Mouse (Mus musculus): ENCODE data around the gene Pla2g10. TPM values are rescaled to one million over a fixed set of nuclear protein-coding genes. Genes with fewer than 3 reads are reported as not detected.
"Not testable (repeated sequence)": the region's sequence is repeated elsewhere in the genome, so short reads cannot be mapped to it uniquely, and the experiment has no call there.

Pla2g10 gene
- polyA plus RNA-seq, 1 experiment from 2014 or later, result 0.51 TPM

DNA sequence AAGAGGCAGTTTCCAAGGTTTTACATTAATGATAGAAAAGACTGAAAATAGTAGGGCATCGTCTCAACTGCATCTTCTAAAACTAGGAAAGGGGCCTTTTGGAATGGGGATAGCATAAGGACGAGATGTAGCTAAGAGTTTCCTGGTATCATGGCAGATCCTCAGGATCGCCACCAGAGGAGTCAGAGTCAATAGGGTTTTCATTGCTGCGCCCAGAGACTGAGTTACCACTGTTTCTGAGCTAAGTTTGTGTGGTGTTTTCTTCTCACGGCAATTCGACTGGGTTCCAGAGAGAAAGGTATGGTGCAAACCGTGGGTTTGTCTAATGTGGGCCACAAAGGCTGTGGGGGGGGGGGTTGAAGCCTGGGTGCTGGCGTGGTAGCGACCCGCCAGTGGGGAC is 26.1 kb downstream of the Pla2g10 start:
- no peak for ATAC-seq
- H3K9me3 ChIP-seq (ENCODE audit: control insufficient read depth, low read length), result no peaks in the 10 kb centered on the region
- H3K27me3 ChIP-seq (replicated peaks; ENCODE audit: control insufficient read depth, insufficient read depth, low read length), result no peaks in the 10 kb centered on the region
- H3K4me3 ChIP-seq (ENCODE audit: low read length), result no peak overlapping the region
- H3K9ac ChIP-seq (ENCODE audit: low read depth, low read length), result no peak overlapping the region
- WGBS, result 95% methylated on average over 10 of the region's 10 CpGs
- no peak overlapping the region for H3K27ac ChIP-seq (ENCODE audit: low read depth, low read length)
- H3K4me2 ChIP-seq (ENCODE audit: low read length), result no peak overlapping the region
- H3K36me3 ChIP-seq (ENCODE audit: control insufficient read depth, insufficient read depth, low read length), result peaks cover 5% of the 10 kb centered on the region; the same call in 1 of the 2 replicates
- no peaks in the 10 kb centered on the region for H3K4me1 ChIP-seq (ENCODE audit: control insufficient read depth, insufficient read depth, low read depth, low read length)

- WGBS, result 99% methylated on average over 7 of the region's 7 CpGs
- H3K9me3 ChIP-seq (ENCODE audit: control insufficient read depth, low read length), result no peaks in the 10 kb centered on the region
Observed at GRCm38 (mm10) chr16:13702184-13702583, 28.6 kb downstream of the Pla2g10 start.

GRCm38 (mm10) chr16:13698998-13699397 is 31.8 kb downstream of the Pla2g10 start:
- no peak for ATAC-seq
- H3K4me1 ChIP-seq (ENCODE audit: control insufficient read depth, insufficient read depth, low read depth, low read length), result no peaks in the 10 kb centered on the region

More at GRCm38 (mm10) chr16:13702184-13702583, 28.6 kb downstream of the Pla2g10 start:
- Histone ChIP-seq H3K4me2 (ENCODE audit: low read length) (no peak overlapping the region), H3K4me3 (ENCODE audit: low read length) (no peak overlapping the region), H3K27ac (ENCODE audit: low read depth, low read length) (no peak overlapping the region), H3K4me1 (ENCODE audit: control insufficient read depth, insufficient read depth, low read depth, low read length) (no peaks in the 10 kb centered on the region), H3K27me3 (replicated peaks; ENCODE audit: control insufficient read depth, insufficient read depth, low read length) (no peaks in the 10 kb centered on the region), H3K9ac (ENCODE audit: low read depth, low read length) (no peak overlapping the region), H3K36me3 (ENCODE audit: control insufficient read depth, insufficient read depth, low read length) (peaks cover 20% of the 10 kb centered on the region)
- ATAC-seq, result no peak

DNA sequence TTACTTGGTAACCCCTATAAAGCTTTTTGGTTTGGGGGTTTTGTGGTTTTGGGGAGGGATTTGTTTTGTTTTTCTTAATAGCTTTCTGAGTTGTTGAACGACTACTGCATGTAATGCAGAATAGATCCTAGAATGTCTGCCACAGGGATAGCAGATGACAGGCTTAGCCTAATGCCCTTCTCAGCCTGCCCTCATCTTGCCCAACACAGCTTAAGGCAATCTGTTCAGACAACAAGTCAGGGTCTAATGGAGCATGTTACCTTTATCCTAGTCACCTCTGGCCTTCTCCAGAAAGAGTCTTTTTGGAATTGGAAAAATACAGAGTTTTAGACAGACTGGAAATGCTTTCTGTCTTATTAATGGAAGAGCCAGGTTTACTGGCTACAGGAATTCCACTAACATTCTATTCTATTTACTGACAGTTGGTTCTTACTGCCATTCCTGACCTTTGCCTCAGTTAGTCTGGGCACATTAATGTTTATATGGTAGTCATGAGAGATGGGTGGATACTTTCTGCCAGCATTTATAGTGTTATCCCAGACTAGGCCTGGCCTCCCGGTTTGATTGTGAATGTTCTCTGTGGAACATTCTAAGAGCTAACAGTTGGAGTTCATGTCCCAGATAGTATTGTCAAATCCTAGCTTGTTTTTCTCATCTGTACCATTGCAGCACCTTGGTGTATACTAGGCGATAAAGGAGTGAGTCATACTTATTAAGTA is 52.0 kb downstream of the Pla2g10 start:
- Histone ChIP-seq H3K36me3 (ENCODE audit: control insufficient read depth, insufficient read depth, low read length) (peaks cover 7% of the 10 kb centered on the region; the same call in 1 of the 2 replicates), H3K4me2 (ENCODE audit: low read length) (no peak overlapping the region), H3K9ac (ENCODE audit: low read depth, low read length) (no peak overlapping the region), H3K9me3 (ENCODE audit: control insufficient read depth, low read length) (no peaks in the 10 kb centered on the region), H3K4me1 (ENCODE audit: control insufficient read depth, insufficient read depth, low read depth, low read length) (no peaks in the 10 kb centered on the region), H3K27ac (ENCODE audit: low read depth, low read length) (no peak overlapping the region), H3K27me3 (replicated peaks; ENCODE audit: control insufficient read depth, insufficient read depth, low read length) (no peaks in the 10 kb centered on the region), H3K4me3 (ENCODE audit: low read length) (no peak overlapping the region)
- ATAC-seq, result no peak
- WGBS, result 88% methylated on average over 3 of the region's 3 CpGs

More at GRCm38 (mm10) chr16:13698998-13699397, 31.8 kb downstream of the Pla2g10 start:
- Histone ChIP-seq H3K27me3 (replicated peaks; ENCODE audit: control insufficient read depth, insufficient read depth, low read length) (no peaks in the 10 kb centered on the region), H3K27ac (ENCODE audit: low read depth, low read length) (no peak overlapping the region), H3K4me2 (ENCODE audit: low read length) (no peak overlapping the region), H3K9ac (ENCODE audit: low read depth, low read length) (no peak overlapping the region), H3K4me3 (ENCODE audit: low read length) (no peak overlapping the region), H3K36me3 (ENCODE audit: control insufficient read depth, insufficient read depth, low read length) (peaks cover 27% of the 10 kb centered on the region), H3K9me3 (ENCODE audit: control insufficient read depth, low read length) (no peaks in the 10 kb centered on the region)
- WGBS, result 90% methylated on average over 7 of the region's 7 CpGs

GRCm38 (mm10) chr16:13674511-13674910 is 56.3 kb downstream of the Pla2g10 start:
- 90% methylated on average over 3 of the region's 3 CpGs for WGBS
- ATAC-seq, result no peak

DNA sequence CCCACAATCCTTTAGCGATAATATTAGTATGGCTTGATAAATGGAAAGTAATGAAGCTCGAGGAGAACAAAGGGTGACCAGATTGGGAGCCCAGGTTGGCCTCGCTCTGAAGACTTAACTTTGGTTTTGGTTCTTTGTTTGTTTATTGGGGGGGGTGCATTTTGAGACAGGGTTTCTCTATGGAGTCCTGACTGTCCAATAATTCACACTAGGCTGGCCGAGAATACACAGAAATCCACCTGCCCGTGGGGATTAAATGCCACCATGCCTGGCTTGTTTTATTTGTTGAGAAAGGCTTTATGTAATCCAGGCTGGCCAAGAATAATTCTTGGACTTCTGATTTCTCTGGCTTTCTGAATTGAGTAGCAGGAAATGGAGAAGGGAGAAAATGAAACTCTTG is 57.7 kb downstream of the Pla2g10 start:
- WGBS, result 77% methylated on average over 5 of the region's 5 CpGs
- ATAC-seq, result no peak
- H3K9me3 ChIP-seq (ENCODE audit: control insufficient read depth, low read length), result no peaks in the 10 kb centered on the region
- H3K27me3 ChIP-seq (replicated peaks; ENCODE audit: control insufficient read depth, insufficient read depth, low read length), result no peaks in the 10 kb centered on the region
- peak overlapping the region; percentile 83; the same call in 1 of the 2 replicates for H3K4me3 ChIP-seq (ENCODE audit: low read length)
- peak overlapping the region; percentile 89 for H3K4me2 ChIP-seq (ENCODE audit: low read length)
- H3K27ac ChIP-seq (ENCODE audit: low read depth, low read length), result no peak overlapping the region
- no peak overlapping the region for H3K9ac ChIP-seq (ENCODE audit: low read depth, low read length)
- peaks cover 9% of the 10 kb centered on the region for H3K4me1 ChIP-seq (ENCODE audit: control insufficient read depth, insufficient read depth, low read depth, low read length)
- H3K36me3 ChIP-seq (ENCODE audit: control insufficient read depth, insufficient read depth, low read length), result peaks cover 7% of the 10 kb centered on the region; the same call in 1 of the 2 replicates

More at GRCm38 (mm10) chr16:13674511-13674910, 56.3 kb downstream of the Pla2g10 start:
- H3K9me3 ChIP-seq (ENCODE audit: control insufficient read depth, low read length), result no peaks in the 10 kb centered on the region
- H3K27ac ChIP-seq (ENCODE audit: low read depth, low read length), result no peak overlapping the region
- H3K4me3 ChIP-seq (ENCODE audit: low read length), result no peak overlapping the region
- peaks cover 8% of the 10 kb centered on the region for H3K4me1 ChIP-seq (ENCODE audit: control insufficient read depth, insufficient read depth, low read depth, low read length)
- H3K27me3 ChIP-seq (replicated peaks; ENCODE audit: control insufficient read depth, insufficient read depth, low read length), result no peaks in the 10 kb centered on the region
- H3K9ac ChIP-seq (ENCODE audit: low read depth, low read length), result no peak overlapping the region
- H3K36me3 ChIP-seq (ENCODE audit: control insufficient read depth, insufficient read depth, low read length), result peaks cover 7% of the 10 kb centered on the region; the same call in 1 of the 2 replicates
- no peak overlapping the region for H3K4me2 ChIP-seq (ENCODE audit: low read length)

DNA sequence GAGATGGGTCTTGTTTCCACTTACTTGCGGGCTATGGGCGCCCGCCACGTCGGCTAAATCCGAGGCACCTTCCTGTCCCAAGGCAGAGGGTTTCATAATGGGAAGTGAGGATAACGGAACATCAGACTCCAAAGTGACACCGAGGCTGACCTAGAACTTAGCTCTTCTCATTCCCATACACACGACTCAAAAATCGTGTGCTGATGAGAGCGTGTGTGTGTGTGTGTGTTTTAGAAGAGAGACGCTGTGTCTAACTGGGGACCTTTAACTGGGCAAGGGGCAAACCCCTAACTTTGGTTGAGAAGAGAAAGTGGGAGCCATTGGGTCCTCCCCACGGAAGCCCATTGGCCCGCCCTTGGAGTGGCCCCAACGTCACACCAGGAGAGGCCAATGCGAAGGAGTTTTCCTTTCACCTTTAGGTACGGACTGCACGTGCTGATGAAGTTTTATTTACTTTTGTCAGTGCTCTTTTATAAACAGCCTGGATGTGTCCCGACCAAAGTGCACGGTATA is 58.3 kb downstream of the Pla2g10 start:
- H3K27me3 ChIP-seq (replicated peaks; ENCODE audit: control insufficient read depth, insufficient read depth, low read length), result no peaks in the 10 kb centered on the region
- peak overlapping the region; percentile 89 for H3K4me2 ChIP-seq (ENCODE audit: low read length)
- H3K4me3 ChIP-seq (ENCODE audit: low read length), result peak overlapping the region; percentile 83
- H3K4me1 ChIP-seq (ENCODE audit: control insufficient read depth, insufficient read depth, low read depth, low read length), result peaks cover 11% of the 10 kb centered on the region
- 3% methylated on average over 20 of the region's 20 CpGs for WGBS
- ATAC-seq, result peak; percentile 15; the same call in 1 of the 2 replicates
- peak overlapping the region; percentile 89 for H3K9ac ChIP-seq (ENCODE audit: low read depth, low read length)
- peaks cover 4% of the 10 kb centered on the region; the same call in 1 of the 2 replicates for H3K36me3 ChIP-seq (ENCODE audit: control insufficient read depth, insufficient read depth, low read length)
- H3K27ac ChIP-seq (ENCODE audit: low read depth, low read length), result peak overlapping the region; percentile 78
- H3K9me3 ChIP-seq (ENCODE audit: control insufficient read depth, low read length), result no peaks in the 10 kb centered on the region

DNA sequence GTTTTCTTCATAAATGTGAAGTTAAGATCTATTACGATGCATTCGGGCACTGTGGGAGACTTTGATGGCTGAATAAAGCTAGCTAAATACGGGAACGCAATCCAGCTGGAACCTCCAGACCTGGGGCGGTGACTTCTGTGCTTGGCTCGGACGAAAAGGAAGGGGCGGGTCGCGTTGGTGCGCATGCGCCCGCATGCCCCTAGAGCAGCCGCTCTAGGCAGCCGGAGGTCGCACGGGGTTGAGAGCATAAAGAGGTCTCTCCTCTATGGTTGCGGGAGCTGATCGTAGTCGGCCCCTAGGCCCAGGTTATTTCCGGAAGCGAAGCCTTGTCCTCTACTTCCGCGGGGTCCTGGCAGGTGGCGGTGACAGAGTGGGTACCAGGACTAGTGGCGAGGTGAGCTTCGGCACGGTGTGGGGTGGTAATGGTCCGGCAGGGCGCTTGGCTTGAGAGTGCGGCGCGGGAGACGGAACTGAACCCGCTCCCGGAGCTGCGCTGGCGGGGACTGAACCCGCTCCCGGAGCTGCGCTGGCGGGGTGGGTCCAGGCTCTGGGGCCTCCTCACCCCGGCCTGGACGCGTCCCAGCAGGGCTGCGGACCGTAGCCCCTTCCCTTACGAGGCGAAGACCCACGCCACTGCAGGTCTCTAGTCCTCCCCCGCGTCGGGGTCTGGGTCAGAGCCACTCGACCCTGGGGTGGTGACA is 58.9 kb downstream of the Pla2g10 start, which contains the start of the genes Bfar and 3110001I22Rik:
Gene Bfar (plus strand): TSS at position 174 of the 701 bp plus-strand sequence.
Gene 3110001I22Rik (plus strand): TSS at position 245 of the 701 bp plus-strand sequence.
- no peaks in the 10 kb centered on the region for H3K9me3 ChIP-seq (ENCODE audit: control insufficient read depth, low read length)
- peaks cover 17% of the 10 kb centered on the region for H3K4me1 ChIP-seq (ENCODE audit: control insufficient read depth, insufficient read depth, low read depth, low read length)
- peak; percentile 94 for ATAC-seq
- H3K4me3 ChIP-seq (ENCODE audit: low read length), result peak within 1 kb of the TSS; percentile 83
- peak within 1 kb of the TSS; percentile 89 for H3K4me2 ChIP-seq (ENCODE audit: low read length)
- H3K36me3 ChIP-seq (ENCODE audit: control insufficient read depth, insufficient read depth, low read length), result no peaks in the 10 kb centered on the region
- H3K27ac ChIP-seq (ENCODE audit: low read depth, low read length), result peak within 1 kb of the TSS; percentile 85
- peak within 1 kb of the TSS; percentile 89 for H3K9ac ChIP-seq (ENCODE audit: low read depth, low read length)
- H3K27me3 ChIP-seq (replicated peaks; ENCODE audit: control insufficient read depth, insufficient read depth, low read length), result no peaks in the 10 kb centered on the region
- WGBS, result under 1% methylated on average over 53 of the region's 54 CpGs

DNA sequence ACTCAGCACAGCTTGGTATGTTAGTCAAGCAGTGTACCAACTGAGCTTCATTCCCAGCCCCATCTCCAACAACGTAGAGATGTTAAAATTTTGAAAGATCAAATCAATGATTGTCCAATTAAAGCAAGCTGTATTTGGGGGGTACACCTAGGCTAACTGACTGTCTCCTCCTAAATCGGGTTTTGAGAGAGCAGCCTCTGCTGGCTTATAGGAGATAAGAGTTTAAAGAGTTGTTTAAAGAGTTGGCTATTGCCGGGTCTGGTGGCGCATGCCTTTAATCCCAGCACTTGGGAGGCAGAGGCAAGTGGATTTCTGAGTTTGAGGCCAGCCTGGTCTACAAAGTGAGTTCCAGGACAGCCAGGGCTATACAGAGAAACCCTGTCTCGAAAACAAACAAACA is 59.9 kb downstream of the Pla2g10 start:
- not testable (repeated sequence) for ATAC-seq; H3K9me3 ChIP-seq (ENCODE audit: control insufficient read depth, low read length); H3K4me2 ChIP-seq (ENCODE audit: low read length); H3K36me3 ChIP-seq (ENCODE audit: control insufficient read depth, insufficient read depth, low read length); H3K4me3 ChIP-seq (ENCODE audit: low read length); H3K27me3 ChIP-seq (replicated peaks; ENCODE audit: control insufficient read depth, insufficient read depth, low read length); H3K9ac ChIP-seq (ENCODE audit: low read depth, low read length)
- Histone ChIP-seq H3K27ac (ENCODE audit: low read depth, low read length) (peak overlapping the region; percentile 85), H3K4me1 (ENCODE audit: control insufficient read depth, insufficient read depth, low read depth, low read length) (peaks cover 17% of the 10 kb centered on the region)
- 78% methylated on average over 5 of the region's 5 CpGs for WGBS
